Comparison of ENCODE assay signal across 16 mouse cellular contexts in genomic region chr1:131068011-131068727, GRCm38 (mm10). TPM values are rescaled to one million over a fixed set of nuclear protein-coding genes. Genes with fewer than 3 reads are reported as not detected.
DNase-seq lines count a peak whose midpoint lies in the region; ATAC-seq and TF ChIP-seq lines count a peak whose summit lies in the region.
"Had no signal": no experiment of that assay in that cellular context is flagged by ENCODE, and none has a peak within 500 bp of the region (broad histone marks: within the 10 kb centered on the region; RNA-seq: fewer than 3 reads in every experiment).

No protein-coding gene starts in this region.

- no peak overlapping the region for H3K4me2 ChIP-seq in heart, postnatal 0 days (ENCODE audit: low read depth, low read length)
- H3K4me2 ChIP-seq in heart, embryonic 12.5 days = no peak overlapping the region
- peak overlapping the region; percentile 23 for H3K4me2 ChIP-seq in liver, embryonic 16.5 days (ENCODE audit: low read depth, low read length)
- H3K4me2 ChIP-seq: hindbrain, embryonic 15.5 days; midbrain, embryonic 12.5 days had no signal

- no peak overlapping the region for H3K9ac ChIP-seq in heart, postnatal 0 days (replicated peaks; ENCODE audit: low read depth, low read length)
- no peak overlapping the region for H3K9ac ChIP-seq in heart, embryonic 12.5 days
- no peak overlapping the region for H3K9ac ChIP-seq in liver, embryonic 16.5 days (ENCODE audit: low read depth, low read length)
- H3K9ac ChIP-seq: hindbrain, embryonic 15.5 days; midbrain, embryonic 12.5 days had no signal

- no peak overlapping the region for H3K4me3 ChIP-seq in heart, postnatal 0 days (ENCODE audit: low read depth, low read length)
- no peak overlapping the region for H3K4me3 ChIP-seq in heart, embryonic 12.5 days
- H3K4me3 ChIP-seq in brown adipose tissue, adult 24 weeks (ENCODE audit: insufficient read depth, low read depth, low read length) = no peak overlapping the region
- H3K4me3 ChIP-seq in liver, embryonic 16.5 days (ENCODE audit: low read depth, low read length) = no peak overlapping the region
- H3K4me3 ChIP-seq: forebrain, embryonic 10.5 days; hindbrain, embryonic 15.5 days; midbrain, embryonic 12.5 days had no signal

- H3K27ac ChIP-seq in heart, postnatal 0 days (ENCODE audit: low read depth) = peak overlapping the region; percentile 6; the same call in 1 of the 2 replicates
- no peak overlapping the region for H3K27ac ChIP-seq in heart, embryonic 12.5 days (ENCODE audit: poor library complexity, severe bottlenecking)
- peak overlapping the region; percentile 61 for H3K27ac ChIP-seq in brown adipose tissue, adult 24 weeks (replicated peaks; ENCODE audit: low read depth, low read length)
- peak overlapping the region; percentile 31; the same call in 1 of the 2 replicates for H3K27ac ChIP-seq in liver, embryonic 16.5 days (ENCODE audit: low read length)
- H3K27ac ChIP-seq: forebrain, embryonic 10.5 days; hindbrain, embryonic 15.5 days; midbrain, embryonic 12.5 days had no signal

- no peak for TF ChIP-seq CTCF in heart, postnatal 0 days (IDR thresholded peaks at IDR 0.05; ENCODE audit: low read depth)

- peaks cover 34% of the 10 kb centered on the region for H3K4me1 ChIP-seq in heart, postnatal 0 days (ENCODE audit: control insufficient read depth, insufficient read depth)
- peaks cover 46% of the 10 kb centered on the region for H3K4me1 ChIP-seq in heart, embryonic 12.5 days (replicated peaks)
- H3K4me1 ChIP-seq in brown adipose tissue, adult 24 weeks (ENCODE audit: control insufficient read depth, insufficient read depth, insufficient read length, low read length) = peaks cover 43% of the 10 kb centered on the region
- H3K4me1 ChIP-seq in liver, embryonic 16.5 days (ENCODE audit: control insufficient read depth, low read depth, low read length) = peaks cover 30% of the 10 kb centered on the region

- H3K36me3 ChIP-seq in heart, postnatal 0 days (replicated peaks; ENCODE audit: control insufficient read depth, insufficient read depth, low read length) = 0 out of 2 replicates have a peak, but pooled peaks cover 5% of the 10 kb centered on the region
- peaks cover 11% of the 10 kb centered on the region for H3K36me3 ChIP-seq in heart, embryonic 12.5 days
- H3K36me3 ChIP-seq in liver, embryonic 16.5 days (ENCODE audit: control insufficient read depth, insufficient read depth) = no peaks in the 10 kb centered on the region
- H3K36me3 ChIP-seq: hindbrain, embryonic 15.5 days had no signal

- H3K27me3 ChIP-seq in heart, postnatal 0 days (ENCODE audit: control insufficient read depth, insufficient read depth, low read length) = no peaks in the 10 kb centered on the region
- no peaks in the 10 kb centered on the region for H3K27me3 ChIP-seq in heart, embryonic 12.5 days (replicated peaks)
- H3K27me3 ChIP-seq in liver, embryonic 16.5 days (ENCODE audit: control insufficient read depth, insufficient read depth, low read depth, low read length) = no peaks in the 10 kb centered on the region
- H3K27me3 ChIP-seq: hindbrain, embryonic 15.5 days; midbrain, embryonic 12.5 days had no signal

- no peak for ATAC-seq in heart, postnatal 0 days (ENCODE audit: insufficient read depth, low read depth)
- ATAC-seq in heart, embryonic 12.5 days (ENCODE audit: insufficient number of reproducible peaks, low FRiP score) = no peak
- peak; percentile 36 to 56; a peak in 2 of 4 replicates for ATAC-seq in hematopoietic stem cell, adult 5-6 weeks (replicated peaks in 1 of 2; ENCODE audit: insufficient read depth in 1 of 2, low FRiP score in 2 of 2, low TSS enrichment in 1 of 2, low read depth in 1 of 2, poor library complexity in 2 of 2, severe bottlenecking in 2 of 2)
- ATAC-seq in liver, embryonic 16.5 days (ENCODE audit: low read depth) = peak; percentile 95
- no peak for ATAC-seq in activated CD4-positive, CD25-positive, alpha-beta regulatory T cell, adult 4 months

- 67% methylated on average over 10 of the region's 10 CpGs for WGBS in heart, postnatal 0 days
- WGBS in heart, embryonic 12.5 days = 70% methylated on average over 10 of the region's 10 CpGs
- 32% methylated on average over 10 of the region's 10 CpGs for WGBS in liver, embryonic 16.5 days (ENCODE audit: insufficient replicate concordance)

- no peak for TF ChIP-seq EP300 in heart, postnatal 0 days (IDR thresholded peaks at IDR 0.05; ENCODE audit: low read depth)

- H3K9me3 ChIP-seq in heart, postnatal 0 days (replicated peaks; ENCODE audit: control insufficient read depth, low read length) = no peaks in the 10 kb centered on the region
- no peaks in the 10 kb centered on the region for H3K9me3 ChIP-seq in heart, embryonic 12.5 days (replicated peaks)
- H3K9me3 ChIP-seq in liver, embryonic 16.5 days (replicated peaks; ENCODE audit: control insufficient read depth, low read length) = no peaks in the 10 kb centered on the region
- H3K9me3 ChIP-seq: forebrain, embryonic 10.5 days; hindbrain, embryonic 15.5 days; midbrain, embryonic 12.5 days had no signal

- no peak for DNase-seq in heart, postnatal 0 days (ENCODE audit: low spot score)
- DNase-seq in cerebellum, adult 11 months = no peak
- no peak for DNase-seq in spleen, postnatal 36 days (ENCODE audit: low spot score in 2 of 2)
- DNase-seq: thymus, adult 2 months had no signal

RNA-seq across cellular contexts. Expression of gene Mapkapk2, which starts 29.5 kb away (rescaled TPM):
- total RNA-seq in heart, postnatal 0 days (2014; rRNA removed; ENCODE audit: low replicate concordance) = 302 and 348 TPM in 2 replicates
- 62.6 and 69.9 TPM in 2 replicates for polyA plus RNA-seq in heart, postnatal 0 days (2015; fragmentation: Nextera tagmentation; extraction: Ambion mirVana)
- polyA plus RNA-seq in heart, embryonic 12.5 days (2016; fragmentation: Nextera tagmentation; extraction: Ambion mirVana) = 89.1 and 93.0 TPM in 2 replicates
- 76.7 and 87.6 TPM in 2 replicates for polyA plus RNA-seq in brown adipose tissue, adult 24 weeks (2012; ENCODE audit: insufficient read depth, insufficient read length, missing spikeins)
- total RNA-seq in hematopoietic stem cell, adult 5-6 weeks (2017) = 85.3 and 93.7 TPM in 2 replicates
- 6.4 and 10.8 TPM in 2 replicates for polyA plus RNA-seq in liver, embryonic 16.5 days (2015; fragmentation: Nextera tagmentation; extraction: Ambion mirVana)
- polyA plus RNA-seq in activated CD4-positive, CD25-positive, alpha-beta regulatory T cell, adult 4 months (2017; shearing (Covaris generic)) = 10 to 100 TPM; 11.5 to 11.9 TPM

RNA-seq across cellular contexts. Expression of gene Il10, which starts 48.5 kb away (rescaled TPM):
- total RNA-seq in heart, postnatal 0 days (2014; rRNA removed; ENCODE audit: low replicate concordance) = not detected in 2 replicates
- not detected in 2 replicates for polyA plus RNA-seq in heart, postnatal 0 days (2015; fragmentation: Nextera tagmentation; extraction: Ambion mirVana)
- polyA plus RNA-seq in heart, embryonic 12.5 days (2016; fragmentation: Nextera tagmentation; extraction: Ambion mirVana) = not detected in 2 replicates
- not detected in 2 replicates for polyA plus RNA-seq in brown adipose tissue, adult 24 weeks (2012; ENCODE audit: insufficient read depth, insufficient read length, missing spikeins)
- 4.8 and 16.6 TPM in 2 replicates for total RNA-seq in hematopoietic stem cell, adult 5-6 weeks (2017)
- not detected in 2 replicates for polyA plus RNA-seq in liver, embryonic 16.5 days (2015; fragmentation: Nextera tagmentation; extraction: Ambion mirVana)
- 10 to 100 TPM; 10.6 to 13.8 TPM for polyA plus RNA-seq in activated CD4-positive, CD25-positive, alpha-beta regulatory T cell, adult 4 months (2017; shearing (Covaris generic))
- total RNA-seq: gastrocnemius, postnatal 36 days; layer of hippocampus, postnatal 25 days had no signal
- polyA plus RNA-seq: cortical plate, adult 2 months; forebrain, embryonic 10.5 days; hindbrain, embryonic 15.5 days; midbrain, embryonic 12.5 days; neural tube, embryonic 14.5 days had no signal

Comparison
In these comparisons a context has a peak if more than half of its experiments do, and no peak if none do; other contexts are left out.
1. ATAC-seq: peak in hematopoietic stem cell, adult 5-6 weeks (2 of 2) and liver, embryonic 16.5 days (single experiment); none in heart, postnatal 0 days (single experiment), heart, embryonic 12.5 days (single experiment) and activated CD4-positive, CD25-positive, alpha-beta regulatory T cell, adult 4 months (single experiment).
2. RNA of gene Il10, which starts 48.5 kb away (polyA plus RNA-seq): 10.6 to 13.8 TPM in activated CD4-positive, CD25-positive, alpha-beta regulatory T cell, adult 4 months; not detected in liver, embryonic 16.5 days, not detected in heart, postnatal 0 days, not detected in heart, embryonic 12.5 days and not detected in brown adipose tissue, adult 24 weeks; every median in the first group is over 10 times any median in the second.